Mouse (Mus musculus) heart, adult 9 months (tissue): ENCODE measurements around the gene Spaca4.

Experiments used
- DNase-seq, 2 experiments: peaks; one replicate each; pipeline ENCODE4 v3.0.0; 2022; ENCODE audit warnings: low spot score in 2 of 2

Spaca4 gene

DNA sequence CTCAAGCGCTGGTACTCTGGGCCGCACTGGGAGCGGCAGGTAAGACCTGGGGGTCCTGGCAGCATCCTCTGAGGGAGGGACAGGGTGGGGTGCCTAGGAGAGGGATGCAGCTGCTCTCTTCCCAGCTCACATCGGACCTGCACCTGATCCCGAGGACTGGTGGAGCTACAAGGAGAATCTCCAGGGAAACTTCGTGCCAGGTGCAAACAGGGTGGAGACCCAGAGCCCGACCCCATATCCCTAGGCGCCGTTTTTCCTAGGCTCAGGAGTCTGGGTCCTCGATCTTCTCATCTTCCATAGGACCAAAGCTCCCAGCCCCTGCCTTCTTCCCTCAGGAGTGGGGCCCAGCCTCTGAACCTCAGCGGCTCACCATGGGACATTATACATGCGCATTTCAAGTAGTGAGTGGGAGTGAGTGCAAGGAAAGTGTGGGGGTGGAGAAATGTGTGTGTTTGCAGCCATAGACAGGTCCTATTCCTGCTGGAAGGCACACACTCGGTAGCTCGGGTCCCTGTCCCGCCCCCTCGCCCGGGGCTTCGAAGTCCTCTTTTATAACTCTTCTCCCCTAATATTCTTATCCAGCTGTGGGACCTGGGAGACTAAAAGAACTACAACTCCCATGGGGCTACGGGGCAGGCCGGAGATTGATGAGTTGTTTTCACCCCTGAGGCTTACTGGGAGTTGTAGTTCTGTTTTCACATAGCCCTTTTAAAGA, 25.2 kb downstream of the Spaca4 start:
- DNase-seq: peak; percentile 84 to 91

DNA sequence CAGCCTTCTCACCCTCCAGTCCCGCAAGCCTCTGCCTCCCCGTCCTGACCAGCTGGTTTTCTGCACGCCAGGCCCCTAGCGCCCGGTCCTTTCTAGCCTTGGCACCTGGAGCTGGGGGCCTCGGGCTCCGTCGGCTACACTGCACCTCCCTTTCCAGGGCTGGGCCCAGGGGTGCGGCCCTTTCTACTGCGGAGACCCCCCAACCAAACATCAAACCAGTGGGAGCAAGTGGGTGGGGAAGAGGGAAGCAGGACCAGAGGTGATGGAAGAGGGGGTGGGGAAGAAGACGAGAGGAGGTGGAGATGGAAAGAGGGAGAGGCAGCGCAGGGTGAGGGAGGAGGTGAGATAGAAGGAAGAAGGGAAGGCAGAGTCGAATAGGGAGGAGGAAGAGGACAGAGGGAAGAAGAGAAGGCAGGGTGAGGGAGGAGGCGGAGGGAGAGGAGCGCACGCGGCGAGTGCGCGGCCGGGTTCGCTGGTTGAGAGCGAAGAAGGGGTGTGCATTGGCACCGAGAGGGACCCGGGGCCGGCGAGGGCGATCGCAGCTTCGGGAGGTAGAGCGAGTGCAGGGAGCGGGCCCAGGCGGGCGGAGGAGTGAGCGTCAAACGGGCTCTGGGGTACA, 26.0 kb downstream of the Spaca4 start, which contains the start of gene Car11:
TSS of gene Car11 (plus strand) at position 321 of the 619 bp plus-strand sequence.
- peak in 1 of 2 experiments; percentile 11 for DNase-seq

- DNase-seq: no peak
Measured at GRCm38 (mm10) chr7:45697894-45698293, 27.7 kb downstream of the Spaca4 start.

DNA sequence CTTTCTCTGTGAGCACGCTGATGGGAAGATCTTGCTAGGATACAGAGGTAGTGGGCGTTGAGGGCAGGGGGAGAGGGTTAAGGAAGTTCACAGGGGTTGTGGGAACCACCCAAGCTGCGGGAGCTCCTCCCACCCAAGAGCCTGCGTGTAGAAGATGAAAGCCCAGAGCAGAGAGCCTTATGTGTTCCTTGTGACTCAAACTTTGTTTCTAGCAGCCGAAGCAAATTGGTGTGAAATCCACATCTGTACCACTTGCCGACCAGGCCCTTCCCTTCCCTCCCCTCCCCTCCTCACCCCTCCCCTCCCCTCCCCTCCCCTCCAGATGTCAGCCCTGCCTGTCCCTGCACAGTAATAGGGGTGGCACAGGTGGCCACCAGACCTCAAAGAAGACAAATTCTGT, 30.5 kb downstream of the Spaca4 start:
- no peak for DNase-seq

DNA sequence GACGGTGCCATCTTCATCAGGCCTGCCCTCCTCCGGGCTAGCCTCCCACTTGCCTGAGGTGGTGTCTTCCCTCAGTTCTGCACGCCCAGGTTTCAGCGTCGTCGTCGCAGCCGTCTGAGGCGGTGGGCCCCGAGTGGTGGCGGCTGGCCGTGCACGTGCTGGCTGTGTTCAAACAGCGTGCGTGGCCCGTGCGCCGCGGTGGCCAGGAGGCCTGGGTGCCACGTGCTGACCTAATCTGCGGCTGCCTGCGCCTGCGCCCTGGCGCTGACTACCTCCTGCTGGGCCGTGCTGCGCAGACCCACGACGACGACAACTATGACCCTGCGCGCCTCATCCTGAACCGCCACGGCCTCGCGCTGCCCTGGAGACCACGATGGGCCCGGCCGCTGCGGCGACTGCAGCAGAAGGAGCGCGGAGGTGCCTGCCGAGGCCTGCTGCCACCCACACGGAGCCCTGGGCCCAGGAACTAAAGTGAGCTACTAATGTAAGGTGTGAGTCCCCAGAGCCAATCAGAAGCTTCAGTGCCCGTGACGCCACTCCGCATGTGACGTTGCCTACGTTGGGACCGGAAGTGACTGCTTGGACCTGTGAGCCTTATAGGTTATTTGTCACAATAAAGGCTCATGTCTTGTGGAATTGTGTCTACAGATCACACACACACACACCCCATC, 31.6 kb downstream of the Spaca4 start, which contains the start of gene Sec1:
TSS of gene Sec1 (minus strand) at position 482 of the 671 bp plus-strand sequence.
- no peak for DNase-seq

- DNase-seq: no peak
Measured at GRCm38 (mm10) chr7:45692364-45692763, 33.2 kb downstream of the Spaca4 start.

DNA sequence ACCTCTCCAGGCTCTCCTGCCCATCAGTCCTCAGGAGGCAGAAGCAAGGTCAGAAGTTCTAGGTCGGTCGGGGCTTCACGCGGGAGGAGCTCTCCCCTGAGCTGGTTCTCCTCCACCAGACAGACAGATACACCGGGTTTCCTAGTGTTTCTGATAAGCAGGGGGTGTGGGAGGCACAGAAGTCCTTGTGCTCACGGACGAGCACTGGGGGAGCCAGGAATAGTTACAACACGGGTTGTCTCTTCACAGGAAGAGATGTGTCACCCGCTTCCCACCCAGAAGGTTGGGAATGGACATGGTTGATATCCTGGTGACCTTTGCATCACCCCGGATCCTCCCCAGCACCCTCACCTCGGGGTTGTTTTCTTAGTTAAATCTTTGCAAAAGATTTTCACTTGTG, 35.8 kb downstream of the Spaca4 start:
- DNase-seq: no peak

- DNase-seq: no peak
Measured at GRCm38 (mm10) chr7:45689099-45689498, 36.5 kb downstream of the Spaca4 start.

DNA sequence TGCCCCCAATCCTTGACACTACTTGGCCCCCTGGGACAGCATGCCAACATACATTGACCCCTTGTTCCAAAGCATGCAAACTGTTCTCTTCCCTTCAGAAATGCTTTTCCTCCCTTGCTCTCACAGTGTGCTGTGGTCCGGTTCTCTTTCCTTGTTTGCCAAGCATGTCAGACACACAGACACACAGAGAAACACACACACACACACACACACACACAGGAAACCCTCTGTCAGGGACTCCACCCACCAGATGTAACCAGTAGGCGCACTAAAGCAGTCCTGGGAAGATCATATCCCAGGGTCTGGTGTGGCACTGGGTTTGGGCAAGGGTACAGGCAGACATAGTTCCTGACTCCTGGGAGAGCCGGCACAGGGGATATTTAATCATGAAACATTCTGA, 38.8 kb downstream of the Spaca4 start:
- DNase-seq: no peak

GRCm38 (mm10) chr7:45685811-45686210, 39.8 kb downstream of the Spaca4 start:
- DNase-seq: no peak

GRCm38 (mm10) chr7:45683396-45684050, 42.1 kb downstream of the Spaca4 start, which contains the start of gene Ntn5:
Gene Ntn5, plus strand, starts transcription at chr7:45684022.
- no peak for DNase-seq

DNA sequence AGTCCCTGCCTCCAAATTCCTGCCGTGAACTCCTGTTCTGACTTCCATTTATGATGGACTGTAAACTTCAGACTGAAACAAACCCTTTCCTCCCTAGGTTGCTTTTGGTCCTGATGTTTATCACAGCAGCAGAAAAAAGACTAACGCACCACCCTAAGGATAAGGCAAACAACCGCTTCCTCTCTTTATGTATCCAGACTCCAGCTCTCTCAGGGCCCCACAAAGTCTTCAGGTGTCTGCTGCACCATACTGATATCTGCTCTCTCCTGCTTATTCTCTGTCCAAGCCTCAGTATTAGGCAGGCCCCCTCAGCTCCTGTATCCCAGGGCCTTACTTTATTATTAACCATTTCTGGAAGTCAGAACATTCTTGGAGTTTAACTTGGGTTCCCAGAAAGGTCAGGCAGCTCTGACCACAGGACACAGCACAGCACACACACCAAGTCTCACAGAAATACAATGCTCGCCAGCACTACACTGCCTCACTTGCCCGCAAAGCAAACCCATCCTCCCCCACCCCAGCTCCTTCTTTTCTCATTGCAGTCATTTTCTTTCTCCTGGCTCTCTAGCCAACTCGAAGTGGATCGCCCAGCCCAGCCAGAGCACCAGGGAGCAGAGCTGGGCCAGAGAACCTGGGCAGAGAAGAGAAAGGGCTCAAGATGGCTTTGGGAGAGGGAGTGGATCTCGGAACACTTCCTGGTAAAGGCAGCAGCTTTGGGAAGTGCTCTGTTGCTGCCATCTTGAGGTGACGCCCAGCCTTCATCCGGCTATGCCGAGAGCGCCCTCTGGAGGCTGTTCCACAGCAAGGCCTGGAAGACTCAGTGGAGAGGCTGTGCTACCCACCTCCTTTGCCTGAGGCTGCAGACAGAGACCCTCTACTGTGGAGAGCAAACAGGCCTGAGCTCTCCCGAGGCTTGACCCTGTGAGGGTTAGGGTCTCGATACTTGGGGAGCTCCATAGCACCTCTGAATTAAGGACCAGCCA, 43.2 kb downstream of the Spaca4 start:
- DNase-seq: peak; percentile 77 to 83

DNA sequence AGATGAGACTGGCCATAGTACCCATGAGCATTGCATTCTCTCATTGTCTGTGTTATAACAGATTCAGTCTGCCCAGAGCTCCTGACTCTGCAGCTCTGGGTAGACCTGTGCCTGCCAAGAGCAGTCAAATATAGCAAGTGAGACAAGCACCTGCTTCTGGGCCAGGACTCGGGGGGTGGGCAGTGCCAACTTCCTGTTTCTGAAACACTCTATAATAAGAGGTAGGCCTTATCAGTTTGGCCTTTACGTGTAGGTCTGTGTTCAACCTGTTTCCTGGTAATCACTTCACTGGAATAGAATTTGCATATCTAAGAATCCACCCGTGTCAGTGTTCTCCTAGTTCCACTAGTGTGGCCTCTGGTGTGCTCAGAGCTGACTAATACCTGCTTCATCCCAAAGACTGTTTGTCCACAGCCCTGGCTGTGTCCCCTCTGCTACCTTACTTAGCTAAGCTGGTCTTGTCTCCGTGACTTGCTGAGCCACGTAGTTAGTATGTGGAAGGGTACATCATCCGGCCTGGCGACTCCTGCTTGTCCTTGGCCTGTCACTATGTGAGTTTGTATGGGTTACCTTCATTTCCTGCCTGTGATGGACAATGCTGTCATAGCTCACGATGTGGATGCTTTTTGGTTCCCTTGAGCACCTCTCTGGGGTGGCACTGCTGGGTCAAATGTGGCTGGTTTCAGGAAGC, 44.4 kb downstream of the Spaca4 start:
- DNase-seq: peak; percentile 74 to 79

GRCm38 (mm10) chr7:45679966-45680621, 45.5 kb downstream of the Spaca4 start:
- peak; percentile 69 to 78 for DNase-seq

DNA sequence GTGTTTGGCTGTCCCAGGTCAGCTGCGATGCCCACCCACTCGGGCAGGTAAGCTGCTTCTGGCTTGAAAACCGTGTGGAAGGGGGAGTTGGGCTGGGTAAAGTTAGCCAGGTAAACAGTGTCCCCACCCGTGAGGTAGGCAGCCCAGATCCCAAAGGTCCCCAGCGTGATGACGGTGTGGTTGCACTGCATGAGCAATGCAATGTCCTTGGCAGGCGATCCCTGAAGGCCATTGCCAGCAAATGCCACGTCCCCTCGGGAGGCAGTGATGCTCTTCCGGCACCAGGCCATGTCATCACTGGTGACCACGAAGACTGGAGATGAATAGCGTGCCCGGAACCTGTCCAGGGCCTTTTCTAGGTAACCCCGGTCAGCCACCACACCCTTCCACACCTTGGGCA, 47.1 kb downstream of the Spaca4 start:
- DNase-seq: no peak

DNA sequence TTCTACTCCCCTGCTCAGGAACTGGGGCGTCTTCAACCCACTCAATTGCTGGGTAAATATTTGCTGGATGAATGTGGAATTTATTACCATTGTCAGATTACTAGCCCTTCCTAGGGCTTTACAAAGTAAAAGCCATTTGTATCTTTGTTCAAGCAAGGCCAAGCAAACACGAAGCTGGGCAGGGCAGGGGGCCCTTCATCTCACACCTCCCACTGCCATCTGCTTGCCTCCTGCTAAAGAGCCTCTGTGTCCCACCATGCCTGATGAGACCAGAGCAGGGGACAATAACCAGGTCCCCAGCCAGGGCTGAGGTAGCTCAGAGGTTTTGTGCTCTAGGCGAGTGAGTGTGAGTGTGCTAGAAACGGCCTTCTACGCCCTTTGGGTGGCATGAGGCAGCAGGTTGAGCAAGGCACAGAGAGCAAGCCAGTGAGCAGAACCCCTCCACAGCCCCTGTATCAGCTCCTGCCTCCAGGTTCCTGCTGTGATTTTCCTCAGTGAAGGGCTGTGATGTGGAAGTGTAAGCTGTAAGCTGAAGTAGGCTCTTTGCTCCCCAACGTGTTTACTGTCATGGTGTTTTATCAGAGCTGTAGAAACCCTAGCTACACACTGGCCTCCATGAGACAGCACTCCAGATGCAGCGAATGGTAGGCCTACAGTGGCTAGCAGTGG, 47.9 kb downstream of the Spaca4 start:
- DNase-seq: no peak
